ENCODE assay signal across 24 mouse cellular contexts in the genomic region with DNA sequence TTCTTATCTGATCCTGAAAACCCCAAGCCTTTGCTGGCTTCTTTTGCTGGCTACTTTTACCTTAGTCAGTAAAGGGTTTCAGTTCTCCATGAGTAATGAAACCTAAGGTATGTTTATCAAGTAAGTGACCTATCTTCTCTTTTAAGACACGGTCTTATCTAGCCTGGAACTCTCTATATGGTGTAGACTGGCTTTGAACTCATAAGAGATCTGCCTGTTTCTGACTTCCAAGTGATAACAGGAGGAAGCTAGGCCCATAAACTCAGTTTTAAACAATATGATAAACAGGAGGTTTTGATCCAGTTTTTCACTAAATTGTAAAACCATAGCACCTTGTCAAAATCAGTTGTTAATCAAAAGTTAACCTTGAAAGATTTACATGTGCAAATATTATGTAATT. TPM values are rescaled to one million over a fixed set of nuclear protein-coding genes. Genes with fewer than 3 reads are reported as not detected.
A peak's percentile ranks its signal among the peaks of the same experiment; 100 is the strongest.
DNase-seq lines count a peak whose midpoint lies in the region; ATAC-seq and TF ChIP-seq lines count a peak whose summit lies in the region.
"Had no signal": no experiment of that assay in that cellular context is flagged by ENCODE, and none has a peak within 500 bp of the region (broad histone marks: within the 10 kb centered on the region; RNA-seq: fewer than 3 reads in every experiment).

No protein-coding gene starts in this region.

- H3K4me1 ChIP-seq in cerebellum, adult 2 months (ENCODE audit: control insufficient read depth, insufficient read depth, low read length) = peaks cover 21% of the 10 kb centered on the region
- H3K4me1 ChIP-seq in liver, embryonic 12.5 days = peaks cover 26% of the 10 kb centered on the region
- H3K4me1 ChIP-seq in liver, postnatal 0 days (ENCODE audit: insufficient read depth) = peaks cover 3% of the 10 kb centered on the region; the same call in 1 of the 2 replicates
- H3K4me1 ChIP-seq in liver, embryonic 14.5 days (replicated peaks; ENCODE audit: control insufficient read depth in 2 of 2, insufficient read depth in 2 of 2, low read length in 1 of 2) = peaks cover 4 to 6% of the 10 kb centered on the region in 2 experiments
- H3K4me1 ChIP-seq: embryonic facial prominence, embryonic 12.5 days had no signal

- no peaks in the 10 kb centered on the region for H3K9me3 ChIP-seq in liver, embryonic 12.5 days (replicated peaks)
- H3K9me3 ChIP-seq in liver, postnatal 0 days (ENCODE audit: low read length) = no peaks in the 10 kb centered on the region
- no peaks in the 10 kb centered on the region for H3K9me3 ChIP-seq in liver, embryonic 14.5 days (ENCODE audit: control insufficient read depth, low read length)
- H3K9me3 ChIP-seq: embryonic facial prominence, embryonic 10.5 days; embryonic facial prominence, embryonic 12.5 days; forebrain, embryonic 13.5 days; forebrain, embryonic 15.5 days; G1E had no signal

- no peak overlapping the region for H3K4me3 ChIP-seq in cerebellum, adult 2 months (replicated peaks; ENCODE audit: insufficient read depth, low read depth, low read length)
- H3K4me3 ChIP-seq in liver, embryonic 12.5 days = no peak overlapping the region
- no peak overlapping the region for H3K4me3 ChIP-seq in liver, postnatal 0 days (ENCODE audit: low read depth, low read length)
- no peak overlapping the region for H3K4me3 ChIP-seq in liver, embryonic 14.5 days (ENCODE audit: insufficient read depth in 1 of 2, low read depth in 2 of 2, low read length in 2 of 2)
- H3K4me3 ChIP-seq: embryonic facial prominence, embryonic 10.5 days; embryonic facial prominence, embryonic 12.5 days; forebrain, embryonic 13.5 days; forebrain, embryonic 15.5 days had no signal

- H3K27me3 ChIP-seq in cerebellum, adult 2 months (ENCODE audit: control insufficient read depth, insufficient read depth, low read length) = no peaks in the 10 kb centered on the region
- H3K27me3 ChIP-seq in liver, embryonic 12.5 days (replicated peaks) = no peaks in the 10 kb centered on the region
- no peaks in the 10 kb centered on the region for H3K27me3 ChIP-seq in liver, postnatal 0 days (ENCODE audit: insufficient read depth, low read length)
- H3K27me3 ChIP-seq in liver, embryonic 14.5 days (ENCODE audit: control insufficient read depth, insufficient read depth, low read length) = no peaks in the 10 kb centered on the region
- H3K27me3 ChIP-seq: CH12.LX; embryonic facial prominence, embryonic 12.5 days; forebrain, embryonic 13.5 days; forebrain, embryonic 15.5 days had no signal

- intact Hi-C loops in gastrocnemius, postnatal 14 days (cut with DNase I; ENCODE audit: low total_unique reads) = no loop called here

- no peak for TF ChIP-seq POLR2A in cerebellum, adult 2 months (IDR thresholded peaks at IDR 0.05; ENCODE audit: borderline replicate concordance, insufficient read depth, low read length)

- TF ChIP-seq CTCF in cerebellum, adult 2 months (IDR thresholded peaks at IDR 0.05; ENCODE audit: borderline replicate concordance, insufficient read depth, low read depth, low read length) = no peak
- TF ChIP-seq CTCF in liver, postnatal 0 days (IDR thresholded peaks at IDR 0.05; ENCODE audit: low read depth) = no peak
- no peak for TF ChIP-seq CTCF in liver, embryonic 14.5 days (IDR thresholded peaks at IDR 0.05; ENCODE audit: low read depth)

- peak; percentile 58 for ATAC-seq in liver, embryonic 12.5 days
- no peak for ATAC-seq in liver, postnatal 0 days
- peak; percentile 39; the same call in 1 of the 2 replicates for ATAC-seq in liver, embryonic 14.5 days (ENCODE audit: insufficient read depth)
- ATAC-seq in megakaryocyte-erythroid progenitor cell, adult 5-6 weeks (replicated peaks; ENCODE audit: low FRiP score, low TSS enrichment, poor library complexity, severe bottlenecking) = peak; percentile 38; the same call in 1 of the 2 replicates
- no peak for ATAC-seq in monocyte, adult 5-6 weeks (replicated peaks; ENCODE audit: insufficient number of reproducible peaks, low FRiP score, low TSS enrichment, poor library complexity, severe bottlenecking)
- ATAC-seq: CD4-positive, CD25-positive, alpha-beta regulatory T cell, adult 4 months; forebrain, embryonic 13.5 days; forebrain, embryonic 15.5 days; forebrain, postnatal 0 days had no signal

- no peak overlapping the region for H3K9ac ChIP-seq in liver, embryonic 12.5 days
- H3K9ac ChIP-seq in liver, postnatal 0 days (replicated peaks) = no peak overlapping the region
- no peak overlapping the region for H3K9ac ChIP-seq in liver, embryonic 14.5 days (replicated peaks)
- H3K9ac ChIP-seq: embryonic facial prominence, embryonic 12.5 days; forebrain, embryonic 13.5 days; forebrain, embryonic 15.5 days; forebrain, postnatal 0 days had no signal

- H3K36me3 ChIP-seq in liver, embryonic 12.5 days = peaks cover 20% of the 10 kb centered on the region
- H3K36me3 ChIP-seq in liver, postnatal 0 days (replicated peaks; ENCODE audit: insufficient read depth, low read length) = no peaks in the 10 kb centered on the region
- H3K36me3 ChIP-seq in liver, embryonic 14.5 days (replicated peaks; ENCODE audit: control insufficient read depth, insufficient read depth, low read depth) = no peaks in the 10 kb centered on the region
- H3K36me3 ChIP-seq: embryonic facial prominence, embryonic 12.5 days; forebrain, embryonic 15.5 days had no signal

- 95% methylated on average over 1 of the region's 1 CpGs for WGBS in cerebellum, adult 2 months
- 19% methylated on average over 1 of the region's 1 CpGs for WGBS in liver, embryonic 12.5 days (ENCODE audit: insufficient replicate concordance)
- 27% methylated on average over 1 of the region's 1 CpGs for WGBS in liver, postnatal 0 days (ENCODE audit: insufficient replicate concordance)
- 5% methylated on average over 1 of the region's 1 CpGs for WGBS in liver, embryonic 14.5 days (ENCODE audit: insufficient replicate concordance)

- H3K4me2 ChIP-seq in liver, embryonic 12.5 days = no peak overlapping the region
- no peak overlapping the region for H3K4me2 ChIP-seq in liver, postnatal 0 days (ENCODE audit: low read depth, low read length)
- H3K4me2 ChIP-seq in liver, embryonic 14.5 days (ENCODE audit: low read depth) = no peak overlapping the region
- H3K4me2 ChIP-seq: embryonic facial prominence, embryonic 12.5 days; forebrain, embryonic 13.5 days; forebrain, embryonic 15.5 days had no signal

- peak overlapping the region; percentile 17 for H3K27ac ChIP-seq in cerebellum, adult 2 months (ENCODE audit: insufficient read depth, low read length)
- H3K27ac ChIP-seq in liver, embryonic 12.5 days = no peak overlapping the region
- no peak overlapping the region for H3K27ac ChIP-seq in liver, postnatal 0 days (ENCODE audit: low read depth)
- H3K27ac ChIP-seq in liver, embryonic 14.5 days = no peak overlapping the region
- H3K27ac ChIP-seq: embryonic facial prominence, embryonic 10.5 days; embryonic facial prominence, embryonic 12.5 days; forebrain, embryonic 13.5 days; forebrain, embryonic 15.5 days had no signal

- TF ChIP-seq EP300 in liver, postnatal 0 days (IDR thresholded peaks at IDR 0.05; ENCODE audit: low read depth) = no peak
- peak; percentile 41 for TF ChIP-seq EP300 in liver, embryonic 14.5 days (IDR thresholded peaks at IDR 0.05; ENCODE audit: low read depth)

- DNase-seq in cerebellum, adult 2 months = no peak
- DNase-seq in cerebellum, postnatal 14 days = no peak
- DNase-seq in liver, postnatal 0 days = no peak
- DNase-seq in liver, embryonic 14.5 days (ENCODE audit: low read depth in 3 of 3, low spot score in 3 of 3) = no peak
- DNase-seq in gastrocnemius, postnatal 14 days = no peak
- DNase-seq: adrenal gland, adult 2 months; adrenal gland, postnatal 10 days; adrenal gland, postnatal 25 days; B cell, adult 2 months; cerebellum, adult 11 months; cerebellum, adult 18-20 months; cerebellum, adult 9-10 months; cerebellum, postnatal 10 days; forebrain, postnatal 0 days had no signal

RNA-seq across cellular contexts. Expression of gene Prdm10, which starts 33.5 kb away (rescaled TPM):
- polyA plus RNA-seq in cerebellum, adult 2 months (2012; rRNA removed) = 21.5 and 23.4 TPM in 2 replicates
- 4.1 and 4.7 TPM in 2 replicates for polyA plus RNA-seq in liver, embryonic 12.5 days (2016; fragmentation: Nextera tagmentation; extraction: Ambion mirVana)
- polyA plus RNA-seq in liver, postnatal 0 days (2015; fragmentation: Nextera tagmentation; extraction: Ambion mirVana) = 1.3 and 1.5 TPM in 2 replicates
- polyA plus RNA-seq in liver, embryonic 14.5 days (2012; rRNA removed) = 4.0 and 4.9 TPM in 2 replicates
- polyA plus RNA-seq in liver, embryonic 14.5 days (2014; fragmentation: Nextera tagmentation; extraction: Ambion mirVana) = 2.3 and 2.7 TPM in 2 replicates
- total RNA-seq in megakaryocyte-erythroid progenitor cell, adult 5-6 weeks (2014; fragmentation: Nextera tagmentation) = 14.0 and 20.2 TPM in 2 replicates
- total RNA-seq in megakaryocyte-erythroid progenitor cell, adult 5-6 weeks (2017) = 8.8 and 10.1 TPM in 2 replicates
- total RNA-seq in gastrocnemius, postnatal 14 days (2021) = 1 to 10 TPM; 2.6 to 2.9 TPM
- total RNA-seq in monocyte, adult 5-6 weeks (2017) = 7.1 to 16.9 TPM (median 9.6 TPM) in 3 replicates

Comparison
In these comparisons a context has a peak if more than half of its experiments do, and no peak if none do; other contexts are left out.
1. ATAC-seq: peak in liver, embryonic 12.5 days (single experiment), liver, embryonic 14.5 days (single experiment) and megakaryocyte-erythroid progenitor cell, adult 5-6 weeks (single experiment); none in liver, postnatal 0 days (single experiment) and monocyte, adult 5-6 weeks (single experiment).